Mouse (Mus musculus) neural tube, embryonic 14.5 days (tissue): ENCODE measurements around the gene Sprn. TPM values are rescaled to one million over a fixed set of nuclear protein-coding genes. Genes with fewer than 3 reads are reported as not detected.

Source experiments
- ATAC-seq: fragments of 200-750 bp; cut with Nextera tagmentation; 2 replicates; pipeline ENCODE4 v1.8.0; 2017; ENCODE audit warnings: low read depth, mild to moderate bottlenecking, moderate TSS enrichment, moderate library complexity
- H3K27ac ChIP-seq: fragments of 300-500 bp; sonication (generic); 2 replicates; pipeline ENCODE4 v1.5.1; 2014; ENCODE audit warnings: low read depth, mild to moderate bottlenecking, control low read depth, low read length, moderate library complexity, mixed read lengths
- H3K27me3 ChIP-seq: fragments of 300-500 bp; sonication (generic); 2 replicates; pipeline ENCODE4 v1.6.1; 2014; ENCODE audit warnings: low read length; ENCODE audit not compliant: control insufficient read depth, insufficient read depth
- H3K36me3 ChIP-seq: fragments of 300-500 bp; sonication (generic); 2 replicates; pipeline ENCODE4 v1.6.1; 2014; ENCODE audit warnings: low read length, mixed read lengths; ENCODE audit not compliant: control insufficient read depth, insufficient read depth
- H3K4me1 ChIP-seq: fragments of 300-500 bp; sonication (generic); 2 replicates; pipeline ENCODE4 v1.6.1; 2014; ENCODE audit warnings: low read length; ENCODE audit not compliant: control insufficient read depth, insufficient read depth
- H3K4me2 ChIP-seq: fragments of 300-500 bp; sonication (generic); 2 replicates; pipeline ENCODE4 v1.6.1; 2014; ENCODE audit warnings: mild to moderate bottlenecking, low read depth, low read length, control low read depth
- H3K4me3 ChIP-seq: fragments of 300-500 bp; sonication (generic); 2 replicates; pipeline ENCODE4 v1.5.1; 2014; ENCODE audit warnings: low read depth, low read length, control low read depth, mixed read lengths
- H3K9ac ChIP-seq: fragments of 300-500 bp; sonication (generic); replicated peaks from 2 replicates; pipeline ENCODE4 v1.6.1; 2014; ENCODE audit warnings: low read depth, mild to moderate bottlenecking, control low read depth, low read length, mixed read lengths
- H3K9me3 ChIP-seq: fragments of 300-500 bp; sonication (generic); 2 replicates; pipeline ENCODE4 v1.6.1; 2016; ENCODE audit warnings: low read length; ENCODE audit not compliant: control insufficient read depth
- WGBS: fragments of 180-500 bp; shearing (Covaris S2); extraction: QIAGEN DNeasy Blood & Tissue Kit; methylation state at CpG from one replicate; pipeline ENCODE4 v1.1.7; 2014; 5-methylcytosine and 5-hydroxymethylcytosine counted together
- polyA plus RNA-seq: library from polyadenylated mRNA; unstranded; fragments of >200 nt; fragmentation: Nextera tagmentation; extraction: Ambion mirVana; gene quantifications from 2 replicates; pipeline ENCODE4 v1.2.1, GENCODE M21; 2014

The Sprn gene
- polyA plus RNA-seq, 1 experiment from 2014 or later: 17.3 TPM

GRCm38 (mm10) chr7:140164664-140165063, 10.0 kb upstream of the Sprn start, which contains the start of gene Olfr522:
TSS of gene Olfr522 (minus strand) at chr7:140164764.
- no peak within 1 kb of the TSS for H3K9ac ChIP-seq
- no peaks in the 10 kb centered on the region for H3K27me3 ChIP-seq
- H3K4me3 ChIP-seq: no peak within 1 kb of the TSS
- WGBS: 70% methylated on average over 7 of the region's 7 CpGs
- no peaks in the 10 kb centered on the region for H3K36me3 ChIP-seq
- no peaks in the 10 kb centered on the region for H3K9me3 ChIP-seq
- H3K4me1 ChIP-seq: no peaks in the 10 kb centered on the region
- no peak within 1 kb of the TSS for H3K4me2 ChIP-seq
- ATAC-seq: no peak
- no peak within 1 kb of the TSS for H3K27ac ChIP-seq

DNA sequence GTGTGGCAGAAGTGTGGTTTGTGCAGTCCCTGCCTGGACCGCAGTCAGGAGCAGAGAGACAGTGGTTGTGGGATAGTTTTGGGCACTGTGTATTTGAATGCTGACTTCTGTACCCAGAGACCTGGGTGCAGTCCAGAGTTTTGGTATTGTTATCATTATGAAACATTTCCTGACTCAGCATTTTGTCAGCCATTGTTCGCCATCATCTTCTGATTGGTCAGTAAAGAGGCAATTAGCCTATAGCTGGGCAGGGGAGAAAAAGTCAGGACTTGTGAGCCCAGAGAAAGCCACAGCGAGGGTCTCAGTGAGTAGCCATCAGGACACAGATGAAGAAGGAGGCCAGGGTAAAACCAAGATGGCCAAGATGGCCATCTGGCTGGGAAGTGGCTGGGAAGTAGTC, 5.7 kb upstream of the Sprn start:
- Histone ChIP-seq H3K36me3 (no peaks in the 10 kb centered on the region), H3K9me3 (no peaks in the 10 kb centered on the region), H3K4me3 (no peak overlapping the region), H3K27ac (no peak overlapping the region), H3K27me3 (no peaks in the 10 kb centered on the region), H3K4me1 (no peaks in the 10 kb centered on the region), H3K4me2 (no peak overlapping the region), H3K9ac (no peak overlapping the region)
- 77% methylated on average over 3 of the region's 3 CpGs for WGBS
- ATAC-seq: no peak

GRCm38 (mm10) chr7:140153829-140154217, 854 bp downstream of the Sprn start:
- peak overlapping the region; percentile 41 for H3K4me3 ChIP-seq
- 13% methylated on average over 4 of the region's 4 CpGs for WGBS
- H3K9ac ChIP-seq: peak overlapping the region; percentile 70
- peaks cover 5% of the 10 kb centered on the region; the same call in 1 of the 2 replicates for H3K4me1 ChIP-seq
- H3K9me3 ChIP-seq: no peaks in the 10 kb centered on the region
- no peaks in the 10 kb centered on the region for H3K36me3 ChIP-seq
- H3K27me3 ChIP-seq: no peaks in the 10 kb centered on the region
- peak; percentile 33 for ATAC-seq
- peak overlapping the region; percentile 53 for H3K27ac ChIP-seq
- H3K4me2 ChIP-seq: peak overlapping the region; percentile 59

GRCm38 (mm10) chr7:140153383-140153782, 1.3 kb downstream of the Sprn start:
- peak; percentile 15; the same call in 1 of the 2 replicates for ATAC-seq
- H3K27me3 ChIP-seq: no peaks in the 10 kb centered on the region
- H3K36me3 ChIP-seq: no peaks in the 10 kb centered on the region
- no peaks in the 10 kb centered on the region for H3K9me3 ChIP-seq
- H3K9ac ChIP-seq: peak overlapping the region; percentile 56
- H3K4me1 ChIP-seq: peaks cover 5% of the 10 kb centered on the region; the same call in 1 of the 2 replicates
- 4% methylated on average over 28 of the region's 28 CpGs for WGBS
- no peak overlapping the region; the same call in 1 of the 2 replicates for H3K27ac ChIP-seq
- H3K4me2 ChIP-seq: peak overlapping the region; percentile 59
- H3K4me3 ChIP-seq: peak overlapping the region; percentile 41

DNA sequence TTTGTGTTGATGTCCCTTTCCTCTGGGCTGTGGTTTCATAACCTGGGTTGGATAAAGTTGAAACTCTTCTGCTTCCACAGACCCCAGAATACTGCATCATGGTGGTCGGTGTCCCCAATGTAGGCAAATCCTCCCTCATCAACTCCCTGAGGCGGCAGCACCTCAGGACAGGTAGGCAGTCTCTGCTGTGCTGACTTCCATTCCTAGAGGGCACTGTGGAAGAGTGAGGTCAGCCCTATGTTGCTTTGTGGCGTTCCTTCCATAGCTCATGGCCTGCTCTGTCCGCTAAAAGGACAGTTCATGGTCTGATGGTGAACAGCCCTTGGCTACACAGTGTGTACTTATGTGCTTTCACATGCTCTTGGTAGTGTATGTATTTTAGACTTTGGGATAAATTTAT, 10.1 kb downstream of the Sprn start:
- H3K9me3 ChIP-seq: no peaks in the 10 kb centered on the region
- no peaks in the 10 kb centered on the region for H3K4me1 ChIP-seq
- ATAC-seq: no peak
- WGBS: 85% methylated on average over 4 of the region's 4 CpGs
- H3K27me3 ChIP-seq: no peaks in the 10 kb centered on the region
- no peak overlapping the region for H3K4me2 ChIP-seq
- H3K27ac ChIP-seq: no peak overlapping the region
- H3K36me3 ChIP-seq: no peaks in the 10 kb centered on the region; the same call in 1 of the 2 replicates
- H3K9ac ChIP-seq: no peak overlapping the region
- no peak overlapping the region for H3K4me3 ChIP-seq

- Histone ChIP-seq H3K4me1 (peaks cover 4% of the 10 kb centered on the region; the same call in 1 of the 2 replicates), H3K4me2 (no peak overlapping the region), H3K27me3 (no peaks in the 10 kb centered on the region), H3K36me3 (no peaks in the 10 kb centered on the region; the same call in 1 of the 2 replicates), H3K4me3 (no peak overlapping the region), H3K9ac (no peak overlapping the region), H3K9me3 (no peaks in the 10 kb centered on the region), H3K27ac (no peak overlapping the region)
- ATAC-seq: no peak
- WGBS: 8% methylated on average over 14 of the region's 14 CpGs
These were observed 13.3 kb downstream of the Sprn start for GRCm38 (mm10) chr7:140141350-140141749.

DNA sequence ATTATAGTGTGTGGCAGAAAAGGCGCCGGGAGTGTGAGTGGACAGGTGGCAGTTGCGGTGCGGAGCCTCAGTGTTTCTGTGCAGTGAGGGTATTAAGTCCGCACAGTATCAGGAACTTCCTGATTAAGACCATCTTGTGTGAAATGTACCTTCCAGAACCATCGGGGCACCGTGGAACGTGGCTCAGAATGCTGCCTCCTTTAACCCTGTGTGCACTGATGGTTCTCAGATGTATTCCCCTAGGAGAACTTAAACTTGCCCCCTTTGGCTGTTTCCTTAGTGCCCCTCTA, 16.7 kb downstream of the Sprn start:
- Histone ChIP-seq H3K4me1 (peaks cover 4% of the 10 kb centered on the region; the same call in 1 of the 2 replicates), H3K4me2 (peak overlapping the region; percentile 92)

GRCm38 (mm10) chr7:140137135-140138020, 17.3 kb downstream of the Sprn start, which contains the start of gene Mtg1:
TSS of gene Mtg1 (plus strand) at chr7:140137564.
- Histone ChIP-seq H3K9me3 (no peaks in the 10 kb centered on the region), H3K4me3 (peak within 1 kb of the TSS; percentile 80), H3K27ac (peak within 1 kb of the TSS; percentile 73), H3K9ac (peak within 1 kb of the TSS; percentile 77), H3K4me2 (peak within 1 kb of the TSS; percentile 92), H3K27me3 (no peaks in the 10 kb centered on the region), H3K4me1 (peaks cover 4% of the 10 kb centered on the region; the same call in 1 of the 2 replicates), H3K36me3 (no peaks in the 10 kb centered on the region)
- peak; percentile 98 for ATAC-seq
- WGBS: 2% methylated on average over 38 of the region's 39 CpGs

More for the DNA sequence above, 16.7 kb downstream of the Sprn start:
- under 1% methylated on average over 8 of the region's 8 CpGs for WGBS
- Histone ChIP-seq H3K27me3 (no peaks in the 10 kb centered on the region), H3K9me3 (no peaks in the 10 kb centered on the region), H3K27ac (peak overlapping the region; percentile 73), H3K9ac (peak overlapping the region; percentile 77), H3K4me3 (peak overlapping the region; percentile 80), H3K36me3 (no peaks in the 10 kb centered on the region)
- no peak for ATAC-seq

GRCm38 (mm10) chr7:140135106-140135770, 19.4 kb downstream of the Sprn start:
- 91% methylated on average over 5 of the region's 5 CpGs for WGBS
- no peak overlapping the region for H3K4me3 ChIP-seq
- H3K9me3 ChIP-seq: no peaks in the 10 kb centered on the region
- no peaks in the 10 kb centered on the region for H3K36me3 ChIP-seq
- H3K27ac ChIP-seq: no peak overlapping the region
- no peak for ATAC-seq
- H3K27me3 ChIP-seq: no peaks in the 10 kb centered on the region
- no peak overlapping the region for H3K9ac ChIP-seq
- peaks cover 4% of the 10 kb centered on the region; the same call in 1 of the 2 replicates for H3K4me1 ChIP-seq
- H3K4me2 ChIP-seq: no peak overlapping the region
